Mouse (Mus musculus) embryonic facial prominence, embryonic 12.5 days (tissue): ENCODE results near the gene 1700037H04Rik. TPM values are rescaled to one million over a fixed set of nuclear protein-coding genes. Genes with fewer than 3 reads are reported as not detected.
"Not testable (repeated sequence)": the region's sequence is repeated elsewhere in the genome, so short reads cannot be mapped to it uniquely, and the experiment has no call there.

Source experiments
- ATAC-seq: fragments of 200-750 bp; cut with Nextera tagmentation; 2 replicates; pipeline ENCODE4 v1.8.0; 2017; ENCODE audit not compliant: insufficient number of reproducible peaks, insufficient read depth, low FRiP score, low TSS enrichment
- H3K27ac ChIP-seq: fragments of 300-500 bp; sonication (generic); 2 replicates; pipeline ENCODE4 v1.5.1; 2016; ENCODE audit warnings: mild to moderate bottlenecking
- H3K27me3 ChIP-seq: fragments of 300-500 bp; sonication (generic); 2 replicates; pipeline ENCODE4 v1.6.1; 2016; ENCODE audit warnings: mild to moderate bottlenecking, moderate library complexity
- H3K36me3 ChIP-seq: fragments of 300-500 bp; sonication (generic); 2 replicates; pipeline ENCODE4 v1.6.1; 2016; ENCODE audit warnings: mild to moderate bottlenecking
- H3K4me1 ChIP-seq: fragments of 300-500 bp; sonication (generic); 2 replicates; pipeline ENCODE4 v1.6.1; 2016
- H3K4me2 ChIP-seq: fragments of 300-500 bp; sonication (generic); replicated peaks from 2 replicates; pipeline ENCODE4 v1.6.1; 2016; ENCODE audit warnings: mild to moderate bottlenecking, moderate library complexity
- H3K4me3 ChIP-seq: fragments of 300-500 bp; sonication (generic); 2 replicates; pipeline ENCODE4 v1.5.1; 2016; ENCODE audit warnings: mild to moderate bottlenecking
- H3K9ac ChIP-seq: fragments of 300-500 bp; sonication (generic); 2 replicates; pipeline ENCODE4 v1.6.1; 2016; ENCODE audit warnings: mild to moderate bottlenecking, moderate library complexity
- H3K9me3 ChIP-seq: fragments of 300-500 bp; sonication (generic); 2 replicates; pipeline ENCODE4 v1.6.1; 2016; ENCODE audit warnings: mild to moderate bottlenecking, moderate library complexity
- WGBS: fragments of 180-500 bp; shearing (Covaris S2); methylation state at CpG from one replicate; pipeline ENCODE4 v1.1.7; 2016; 5-methylcytosine and 5-hydroxymethylcytosine counted together
- polyA plus RNA-seq: library from polyadenylated mRNA; unstranded; fragments of >200 nt; fragmentation: Nextera tagmentation; extraction: Ambion mirVana; gene quantifications from 2 replicates; pipeline ENCODE4 v1.2.1, GENCODE M21; 2016

The 1700037H04Rik gene
- polyA plus RNA-seq, 1 experiment from 2014 or later: 74.1 TPM

GRCm38 (mm10) chr2:131118968-131119574 lies 40.8 kb downstream of the 1700037H04Rik start:
- Histone ChIP-seq H3K9me3 (no peaks in the 10 kb centered on the region), H3K9ac (no peak overlapping the region)
- 75% methylated on average over 2 of the region's 2 CpGs for WGBS

GRCm38 (mm10) chr2:131105989-131106388 lies 53.9 kb downstream of the 1700037H04Rik start:
- ATAC-seq: no peak
- H3K27ac ChIP-seq: no peak overlapping the region
- no peak overlapping the region for H3K9ac ChIP-seq
- no peaks in the 10 kb centered on the region for H3K9me3 ChIP-seq
- no peaks in the 10 kb centered on the region for H3K27me3 ChIP-seq
- H3K4me1 ChIP-seq: no peaks in the 10 kb centered on the region
- H3K4me3 ChIP-seq: no peak overlapping the region
- no peaks in the 10 kb centered on the region for H3K36me3 ChIP-seq
- WGBS: 83% methylated on average over 5 of the region's 5 CpGs
- no peak overlapping the region for H3K4me2 ChIP-seq

More at GRCm38 (mm10) chr2:131118968-131119574, 40.8 kb downstream of the 1700037H04Rik start:
- no peak overlapping the region for H3K4me3 ChIP-seq
- H3K4me2 ChIP-seq: no peak overlapping the region
- no peaks in the 10 kb centered on the region for H3K27me3 ChIP-seq
- ATAC-seq: no peak
- H3K36me3 ChIP-seq: no peaks in the 10 kb centered on the region
- H3K27ac ChIP-seq: no peak overlapping the region
- no peaks in the 10 kb centered on the region for H3K4me1 ChIP-seq

DNA sequence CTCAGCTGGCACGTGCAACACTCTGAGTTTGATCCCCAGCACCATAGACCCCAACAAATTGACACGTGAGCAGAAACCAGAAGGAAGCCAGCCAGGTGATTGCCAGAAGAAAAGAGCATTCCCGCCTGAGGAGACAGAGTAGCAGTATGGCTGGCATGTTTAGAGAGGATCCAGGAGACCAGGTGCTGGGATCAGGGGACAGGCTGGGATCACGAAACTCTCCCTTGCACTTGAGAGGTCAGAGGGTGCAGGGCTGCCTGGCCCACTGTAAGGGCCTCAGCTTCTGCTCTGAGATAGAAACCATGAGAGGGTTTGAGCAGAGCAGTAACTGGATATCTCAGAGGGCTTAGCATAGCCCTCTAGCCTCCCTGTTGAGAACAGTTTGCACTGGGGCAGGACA lies 54.8 kb downstream of the 1700037H04Rik start:
- not testable (repeated sequence) for H3K9me3 ChIP-seq, H3K4me3 ChIP-seq, H3K27me3 ChIP-seq, H3K27ac ChIP-seq, ATAC-seq, H3K36me3 ChIP-seq, H3K9ac ChIP-seq, H3K4me1 ChIP-seq, H3K4me2 ChIP-seq
- 69% methylated on average over 4 of the region's 4 CpGs for WGBS

DNA sequence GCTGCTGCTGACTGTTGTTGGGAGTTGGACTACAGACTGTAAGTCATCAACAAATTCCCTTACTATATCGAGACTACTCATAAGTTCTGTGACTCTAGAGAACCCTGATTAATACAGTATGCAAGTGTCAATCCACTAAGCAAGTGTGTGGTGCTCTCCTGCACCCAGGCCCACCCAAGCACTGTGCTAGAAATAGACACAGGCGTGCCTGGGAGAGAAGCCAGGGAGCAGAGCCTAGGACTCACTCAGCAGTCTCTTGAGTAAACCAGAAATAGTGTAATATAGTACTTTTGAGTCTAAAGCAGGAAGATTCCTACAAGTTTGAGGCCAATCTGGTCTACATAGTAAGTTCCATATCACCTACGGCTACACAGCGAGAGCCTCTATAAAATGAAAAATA lies 55.9 kb downstream of the 1700037H04Rik start:
- Histone ChIP-seq H3K9me3 (no peaks in the 10 kb centered on the region), H3K36me3 (no peaks in the 10 kb centered on the region), H3K4me1 (no peaks in the 10 kb centered on the region), H3K27ac (no peak overlapping the region), H3K27me3 (no peaks in the 10 kb centered on the region), H3K4me2 (no peak overlapping the region), H3K4me3 (no peak overlapping the region), H3K9ac (no peak overlapping the region)
- 85% methylated on average over 4 of the region's 4 CpGs for WGBS
- no peak for ATAC-seq

- H3K4me3 ChIP-seq: no peak overlapping the region
- H3K27ac ChIP-seq: no peak overlapping the region
- WGBS: 52% methylated on average over 3 of the region's 3 CpGs
- H3K9ac ChIP-seq: no peak overlapping the region
- no peak overlapping the region for H3K4me2 ChIP-seq
- ATAC-seq: no peak
- H3K36me3 ChIP-seq: no peaks in the 10 kb centered on the region
- H3K4me1 ChIP-seq: peaks cover 8% of the 10 kb centered on the region
- no peaks in the 10 kb centered on the region for H3K27me3 ChIP-seq
- no peaks in the 10 kb centered on the region for H3K9me3 ChIP-seq
These were observed 58.4 kb downstream of the 1700037H04Rik start for GRCm38 (mm10) chr2:131101530-131101929.

DNA sequence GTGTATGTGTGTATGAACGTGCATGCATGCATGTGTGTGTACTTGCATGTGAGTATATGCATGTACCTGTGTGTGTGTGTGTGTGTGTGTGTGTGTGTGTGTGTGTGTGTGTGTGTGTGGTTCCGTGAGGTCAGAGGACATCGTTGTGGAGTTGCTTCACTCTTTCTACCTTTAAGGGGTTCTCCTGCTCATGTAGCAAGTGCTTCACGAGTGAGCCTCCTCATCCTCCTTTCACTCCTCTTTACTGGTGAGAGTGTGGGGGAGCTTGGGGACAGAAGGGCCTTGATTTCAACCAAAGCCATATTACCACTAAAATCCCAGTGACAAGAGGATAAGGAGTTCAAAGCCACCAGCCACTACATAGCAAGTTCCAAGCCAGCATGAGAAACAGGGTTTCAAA lies 62.8 kb downstream of the 1700037H04Rik start:
- no peaks in the 10 kb centered on the region for H3K27me3 ChIP-seq
- no peak for ATAC-seq
- H3K4me2 ChIP-seq: no peak overlapping the region
- peak overlapping the region; percentile 70; the same call in 1 of the 2 replicates for H3K27ac ChIP-seq
- H3K4me3 ChIP-seq: no peak overlapping the region
- no peaks in the 10 kb centered on the region for H3K36me3 ChIP-seq
- H3K9ac ChIP-seq: no peak overlapping the region
- no peaks in the 10 kb centered on the region for H3K9me3 ChIP-seq
- 63% methylated on average over 4 of the region's 4 CpGs for WGBS
- peaks cover 8% of the 10 kb centered on the region for H3K4me1 ChIP-seq

Other genes with a start within 250 kb of the 1700037H04Rik start
- gene Gfra4, start 117.0 kb downstream of the 1700037H04Rik start, polyA plus RNA-seq: 25.0 and 26.5 TPM in 2 replicates
- gene Adam33, start 96.3 kb downstream of the 1700037H04Rik start, polyA plus RNA-seq: 7.4 and 7.5 TPM in 2 replicates
- gene Siglec1, start 73.3 kb downstream of the 1700037H04Rik start, polyA plus RNA-seq: 0.08 and 0.11 TPM in 2 replicates
- gene Hspa12b, start 32.8 kb downstream of the 1700037H04Rik start, polyA plus RNA-seq: 15.9 and 17.7 TPM in 2 replicates
- gene Gm11037, start 26.6 kb downstream of the 1700037H04Rik start, polyA plus RNA-seq: not detected in 2 replicates
- gene Cenpb, start 20.0 kb upstream of the 1700037H04Rik start, polyA plus RNA-seq: 12.6 and 14.8 TPM in 2 replicates
- gene Cdc25b, start 26.9 kb upstream of the 1700037H04Rik start, polyA plus RNA-seq: 48.8 and 52.3 TPM in 2 replicates
- gene Spef1, start 27.2 kb upstream of the 1700037H04Rik start, polyA plus RNA-seq: 4.9 and 5.2 TPM in 2 replicates
- gene Ap5s1, start 47.0 kb upstream of the 1700037H04Rik start, polyA plus RNA-seq: 29.7 and 31.5 TPM in 2 replicates
- gene Mavs, start 74.0 kb upstream of the 1700037H04Rik start, polyA plus RNA-seq: 16.3 and 18.1 TPM in 2 replicates
- gene Pank2, start 102.4 kb upstream of the 1700037H04Rik start, polyA plus RNA-seq: 61.8 and 61.9 TPM in 2 replicates
- 11.3 TPM in 2 replicates for gene Rnf24, start 192.8 kb upstream of the 1700037H04Rik start, polyA plus RNA-seq